Mouse (Mus musculus) myocyte (in vitro differentiated cells): ENCODE data around the gene Cuedc2. TPM values are rescaled to one million over a fixed set of nuclear protein-coding genes. Genes with fewer than 3 reads are reported as not detected.

ENCODE experiments used
- H3K27me3 ChIP-seq: one replicate; pipeline ENCODE4 v1.6.1; 2011; ENCODE audit not compliant: control insufficient read depth, insufficient read depth, insufficient read length
- H3K36me3 ChIP-seq: one replicate; pipeline ENCODE4 v1.6.1; 2011; ENCODE audit not compliant: control insufficient read depth, insufficient read depth
- H3K4me2 ChIP-seq: one replicate; pipeline ENCODE4 v1.6.1; 2011; ENCODE audit warnings: low read depth, control low read depth
- H3K4me3 ChIP-seq: one replicate; pipeline ENCODE4 v1.5.1; 2011; ENCODE audit warnings: mild to moderate bottlenecking, control low read depth, moderate library complexity
- H3K79me2 ChIP-seq: one replicate; pipeline ENCODE4 v1.6.1; 2011; ENCODE audit not compliant: control insufficient read depth, insufficient read depth
- H3ac ChIP-seq: one replicate; pipeline ENCODE4 v1.6.1; 2011; ENCODE audit not compliant: control insufficient read depth, insufficient read length
- CEBPB ChIP-seq: IDR thresholded peaks from 2 replicates; pipeline ENCODE4 v1.6.1; 2011; ENCODE audit warnings: mild to moderate bottlenecking, moderate library complexity; ENCODE audit not compliant: poor library complexity, insufficient read depth, severe bottlenecking
- E2F4 ChIP-seq: IDR thresholded peaks from one replicate; pipeline ENCODE4 v1.6.1; 2011; ENCODE audit warnings: mild to moderate bottlenecking, control low read depth, moderate library complexity; ENCODE audit not compliant: insufficient read depth
- MAX ChIP-seq: IDR thresholded peaks from one replicate; pipeline ENCODE4 v1.6.1; 2011; ENCODE audit warnings: low read depth, mild to moderate bottlenecking, control low read depth
- MYOD1 ChIP-seq, 3 experiments: IDR thresholded peaks; one replicate each; pipeline ENCODE4 v1.6.1; 2011; ENCODE audit warnings: control low read depth in 2 of 3, low read depth in 2 of 3, mild to moderate bottlenecking in 2 of 3, moderate library complexity in 1 of 3; ENCODE audit not compliant: insufficient read length in 2 of 3, control insufficient read depth in 1 of 3
- MYOG ChIP-seq, 3 experiments: IDR thresholded peaks; one replicate each; pipeline ENCODE4 v1.6.1; 2011; ENCODE audit warnings: control low read depth in 2 of 3, low read depth in 2 of 3, mild to moderate bottlenecking in 2 of 3; ENCODE audit not compliant: insufficient read length in 2 of 3, control insufficient read depth in 1 of 3, insufficient read depth in 1 of 3
- POLR2A ChIP-seq: IDR thresholded peaks from one replicate; pipeline ENCODE4 v1.6.1; 2011; ENCODE audit warnings: low read depth, mild to moderate bottlenecking, control low read depth, moderate library complexity; ENCODE audit not compliant: insufficient read length
- POLR2AphosphoS2 ChIP-seq: IDR thresholded peaks from one replicate; pipeline ENCODE4 v1.6.1; 2011; ENCODE audit warnings: low read depth, control low read depth; ENCODE audit not compliant: insufficient read length
- REST ChIP-seq: IDR thresholded peaks from one replicate; pipeline ENCODE4 v1.6.1; 2011; ENCODE audit warnings: mild to moderate bottlenecking, control low read depth, moderate library complexity; ENCODE audit not compliant: insufficient read depth, insufficient read length
- SRF ChIP-seq: IDR thresholded peaks from one replicate; pipeline ENCODE4 v1.6.1; 2011; ENCODE audit warnings: low read depth; ENCODE audit not compliant: control insufficient read depth, insufficient read length
- TCF12 ChIP-seq: IDR thresholded peaks from one replicate; pipeline ENCODE4 v1.6.1; 2011; ENCODE audit warnings: mild to moderate bottlenecking, control low read depth; ENCODE audit not compliant: poor library complexity, insufficient read depth, severe bottlenecking
- TCF3 ChIP-seq: IDR thresholded peaks from one replicate; pipeline ENCODE4 v1.6.1; 2011; ENCODE audit warnings: low read depth, control low read depth; ENCODE audit not compliant: insufficient read length
- USF1 ChIP-seq: IDR thresholded peaks from one replicate; pipeline ENCODE4 v1.6.1; 2011; ENCODE audit warnings: low read depth, mild to moderate bottlenecking, control low read depth, moderate library complexity
- polyA plus RNA-seq: library from polyadenylated mRNA; unstranded; fragments of >200 nt; fragmentation: generic; extraction: Trizol; gene quantifications from one replicate; pipeline ENCODE4 v1.2.1, GENCODE M21; 2012; ENCODE audit warnings: missing spikeins

The Cuedc2 gene
- polyA plus RNA-seq, 1 experiment = 165 TPM

DNA sequence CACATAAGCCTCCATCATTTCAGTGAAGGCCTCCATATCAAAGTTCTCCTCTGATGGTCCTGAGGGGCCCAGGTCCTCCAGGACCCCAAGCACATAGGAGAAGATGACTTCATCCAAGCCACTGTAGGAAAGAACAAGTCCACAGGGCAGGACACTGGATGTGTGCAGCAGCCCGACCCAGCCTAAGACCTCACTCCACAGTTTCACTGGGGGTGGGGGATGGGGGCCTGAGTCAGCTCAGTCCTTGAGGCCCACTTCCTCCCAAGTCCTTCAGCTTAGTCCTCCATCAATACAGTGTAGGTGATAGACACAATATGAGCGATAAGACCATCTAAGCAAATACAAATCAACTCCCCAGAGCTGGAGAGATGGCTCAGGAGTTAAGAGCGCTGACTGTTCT, 6.6 kb downstream of the Cuedc2 start:
- Histone ChIP-seq H3K36me3 (no peaks in the 10 kb centered on the region), H3K4me3 (no peak overlapping the region), H3ac (no peak overlapping the region), H3K4me2 (no peak overlapping the region), H3K27me3 (no peaks in the 10 kb centered on the region), H3K79me2 (no peaks in the 10 kb centered on the region)
- TF ChIP-seq SRF (no peak), POLR2AphosphoS2 (no peak)

DNA sequence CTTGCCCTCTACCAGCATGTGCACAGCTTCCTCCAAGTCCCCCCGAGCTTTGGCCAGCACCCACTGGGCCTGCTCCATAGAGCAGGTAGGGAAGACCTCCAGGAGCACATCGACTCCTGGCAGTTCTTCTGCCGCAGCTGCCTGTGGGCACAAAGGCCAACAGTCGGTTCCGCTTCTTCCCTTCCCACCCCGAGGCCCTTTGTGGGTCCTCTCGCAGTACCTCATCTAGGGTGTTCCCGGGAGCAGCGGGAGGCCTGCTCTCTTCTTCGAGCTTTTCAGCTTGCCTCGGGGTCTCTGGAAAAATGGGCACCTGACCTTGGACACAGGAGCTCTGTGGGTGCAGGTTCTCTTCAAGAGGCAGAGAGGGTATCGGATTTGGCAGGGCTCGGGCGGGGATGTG, 7.2 kb downstream of the Cuedc2 start:
- Histone ChIP-seq H3K79me2 (no peaks in the 10 kb centered on the region), H3K4me2 (no peak overlapping the region), H3K36me3 (no peaks in the 10 kb centered on the region), H3ac (no peak overlapping the region), H3K27me3 (no peaks in the 10 kb centered on the region), H3K4me3 (no peak overlapping the region)
- TF ChIP-seq SRF = no peak
- TF ChIP-seq POLR2A = no peak
- TF ChIP-seq POLR2AphosphoS2 = no peak
- no peak for TF ChIP-seq TCF12
- no peak for TF ChIP-seq MYOG (IDR thresholded peaks at IDR 0.05; ENCODE audit: control insufficient read depth in 1 of 3, insufficient read depth in 1 of 3, insufficient read length in 2 of 3, low read depth in 2 of 3)
- TF ChIP-seq MAX = no peak
- no peak for TF ChIP-seq E2F4
- TF ChIP-seq CEBPB = no peak
- no peak for TF ChIP-seq REST
- no peak for TF ChIP-seq TCF3
- TF ChIP-seq USF1 = no peak
- no peak for TF ChIP-seq MYOD1 (IDR thresholded peaks at IDR 0.05; ENCODE audit: control insufficient read depth in 1 of 3, insufficient read length in 2 of 3, low read depth in 2 of 3)

DNA sequence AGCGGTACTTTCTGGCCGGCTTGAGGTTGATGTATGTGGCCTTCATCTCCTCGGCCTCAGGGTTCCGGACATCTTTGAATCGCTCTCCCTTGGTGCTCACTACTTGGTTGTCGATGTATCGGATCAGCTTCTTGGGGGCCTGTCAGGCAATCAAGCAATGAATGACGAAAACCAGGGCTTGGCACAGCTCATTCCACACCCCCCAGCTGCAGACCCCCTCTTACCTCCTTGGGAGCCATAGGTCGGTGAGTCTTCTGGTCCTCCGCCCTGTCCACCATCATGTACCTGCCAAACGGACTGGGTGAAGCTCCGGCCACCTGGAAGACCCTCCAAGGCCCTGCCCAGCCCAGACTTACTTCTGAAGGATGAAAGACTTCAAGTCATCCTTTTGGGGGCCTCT, 7.8 kb downstream of the Cuedc2 start:
- Histone ChIP-seq H3K27me3 (no peaks in the 10 kb centered on the region), H3ac (no peak overlapping the region), H3K4me3 (no peak overlapping the region), H3K79me2 (no peaks in the 10 kb centered on the region), H3K4me2 (no peak overlapping the region), H3K36me3 (no peaks in the 10 kb centered on the region)
- TF ChIP-seq USF1 (no peak), TCF3 (no peak), SRF (no peak), E2F4 (no peak)

DNA sequence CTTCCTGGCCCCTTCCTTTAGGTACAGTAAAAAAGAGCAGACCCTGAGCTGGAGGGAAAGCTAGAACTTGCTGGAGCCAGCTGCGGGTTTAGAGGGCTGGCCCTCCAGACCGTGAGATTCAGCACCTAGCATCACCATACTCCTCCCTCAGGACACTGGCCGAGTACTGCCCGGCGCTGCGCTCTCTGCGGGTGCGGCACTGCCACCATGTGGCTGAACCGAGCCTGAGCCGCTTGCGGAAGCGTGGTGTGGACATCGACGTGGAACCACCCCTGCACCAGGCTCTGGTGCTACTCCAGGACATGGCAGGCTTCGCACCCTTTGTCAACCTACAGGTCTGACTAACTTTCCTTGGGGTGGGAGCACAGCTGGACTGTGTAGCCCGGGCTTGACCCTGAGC, 8.6 kb downstream of the Cuedc2 start:
- Histone ChIP-seq H3K27me3 (no peaks in the 10 kb centered on the region), H3K79me2 (no peaks in the 10 kb centered on the region), H3K4me2 (peak overlapping the region; percentile 87), H3K4me3 (peak overlapping the region; percentile 77), H3ac (no peak overlapping the region), H3K36me3 (no peaks in the 10 kb centered on the region)
- TF ChIP-seq TCF12 (no peak), CEBPB (no peak), MYOD1 (IDR thresholded peaks at IDR 0.05; ENCODE audit: control insufficient read depth in 1 of 3, insufficient read length in 2 of 3, low read depth in 2 of 3) (no peak), MYOG (IDR thresholded peaks at IDR 0.05; ENCODE audit: control insufficient read depth in 1 of 3, insufficient read depth in 1 of 3, insufficient read length in 2 of 3, low read depth in 2 of 3) (peak in 1 of 3 experiments; percentile 27), POLR2AphosphoS2 (peak; percentile 83), SRF (no peak)

DNA sequence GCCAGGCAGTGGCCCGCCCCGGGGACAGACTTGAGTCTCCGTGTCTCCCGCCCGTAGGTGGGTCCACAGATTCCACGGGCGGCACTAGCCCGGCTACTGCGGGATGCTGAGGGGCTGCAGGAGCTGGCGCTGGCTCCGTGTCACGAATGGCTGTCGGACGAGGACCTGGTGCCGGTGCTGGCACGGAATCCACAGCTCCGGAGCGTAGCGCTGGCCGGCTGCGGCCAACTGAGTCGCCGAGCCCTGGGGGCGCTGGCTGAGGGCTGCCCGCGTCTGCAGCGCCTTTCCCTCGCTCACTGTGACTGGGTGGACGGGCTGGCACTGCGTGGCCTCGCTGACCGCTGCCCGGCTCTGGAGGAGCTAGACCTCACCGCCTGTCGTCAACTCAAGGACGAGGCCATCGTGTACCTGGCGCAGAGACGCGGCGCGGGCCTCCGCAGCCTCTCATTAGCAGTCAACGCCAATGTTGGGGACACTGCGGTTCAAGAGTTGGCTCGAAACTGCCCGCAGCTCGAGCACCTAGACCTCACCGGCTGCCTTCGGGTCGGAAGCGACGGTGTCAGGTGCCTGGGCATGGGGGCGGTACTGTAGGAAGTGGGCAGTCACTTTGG, 9.4 kb downstream of the Cuedc2 start:
- Histone ChIP-seq H3K4me3 (peak overlapping the region; percentile 77), H3K4me2 (peak overlapping the region; percentile 87), H3K27me3 (peaks cover 8% of the 10 kb centered on the region), H3K79me2 (no peaks in the 10 kb centered on the region), H3ac (peak overlapping the region; percentile 27), H3K36me3 (no peaks in the 10 kb centered on the region)
- TF ChIP-seq CEBPB (no peak), POLR2A (no peak), E2F4 (no peak), USF1 (no peak), TCF12 (no peak), POLR2AphosphoS2 (no peak), SRF (no peak), TCF3 (no peak), REST (no peak), MAX (no peak), MYOG (IDR thresholded peaks at IDR 0.05; ENCODE audit: control insufficient read depth in 1 of 3, insufficient read depth in 1 of 3, insufficient read length in 2 of 3, low read depth in 2 of 3) (no peak), MYOD1 (IDR thresholded peaks at IDR 0.05; ENCODE audit: control insufficient read depth in 1 of 3, insufficient read length in 2 of 3, low read depth in 2 of 3) (no peak)
